Mouse (Mus musculus) 3134 (cell line): ENCODE results near the gene Sumo3.
A peak's percentile ranks its signal among the peaks of the same experiment; 100 is the strongest.

Source experiments
- DNase-seq: peaks from one replicate; pipeline ENCODE4 v3.0.0-alpha.2; 2011; ENCODE audit warnings: low spot score; ENCODE audit not compliant: insufficient read length; ENCODE audit errors: extremely low read depth

Gene Sumo3

GRCm38 (mm10) chr10:77623639-77624400 is 17.9 kb downstream of the Sumo3 start:
- no peak for DNase-seq

GRCm38 (mm10) chr10:77624570-77624995 is 18.7 kb downstream of the Sumo3 start:
- no peak for DNase-seq

GRCm38 (mm10) chr10:77626036-77626435 is 20.1 kb downstream of the Sumo3 start:
- no peak for DNase-seq

- no peak for DNase-seq
These were observed 20.7 kb downstream of the Sumo3 start for GRCm38 (mm10) chr10:77626591-77626990.

GRCm38 (mm10) chr10:77627497-77627896 is 21.6 kb downstream of the Sumo3 start:
- no peak for DNase-seq

GRCm38 (mm10) chr10:77629163-77629562 is 23.3 kb downstream of the Sumo3 start:
- DNase-seq, result no peak

- no peak for DNase-seq
These were observed 24.1 kb downstream of the Sumo3 start for GRCm38 (mm10) chr10:77629970-77630369.

GRCm38 (mm10) chr10:77634016-77634415 is 28.1 kb downstream of the Sumo3 start:
- no peak for DNase-seq

- DNase-seq, result peak; percentile 37
These were observed 28.7 kb downstream of the Sumo3 start for GRCm38 (mm10) chr10:77634452-77635231.

- DNase-seq, result no peak
These were observed 30.5 kb downstream of the Sumo3 start for GRCm38 (mm10) chr10:77636234-77636922.

- peak; percentile 44 for DNase-seq
These were observed 33.1 kb downstream of the Sumo3 start for GRCm38 (mm10) chr10:77638956-77639355.

- no peak for DNase-seq
These were observed 37.3 kb downstream of the Sumo3 start for GRCm38 (mm10) chr10:77643160-77643559.

- no peak for DNase-seq
These were observed 39.7 kb downstream of the Sumo3 start for GRCm38 (mm10) chr10:77645571-77645970.

- no peak for DNase-seq
These were observed 41.6 kb downstream of the Sumo3 start for GRCm38 (mm10) chr10:77647461-77647860.

- no peak for DNase-seq
These were observed 42.0 kb downstream of the Sumo3 start for GRCm38 (mm10) chr10:77647901-77648300.

GRCm38 (mm10) chr10:77652046-77652445 is 46.1 kb downstream of the Sumo3 start:
- DNase-seq, result no peak

GRCm38 (mm10) chr10:77658286-77658994 is 52.5 kb downstream of the Sumo3 start:
- no peak for DNase-seq

- no peak for DNase-seq
These were observed 58.2 kb downstream of the Sumo3 start for GRCm38 (mm10) chr10:77663949-77664665.

- peak; percentile 58 for DNase-seq
These were observed 60.4 kb downstream of the Sumo3 start for GRCm38 (mm10) chr10:77666342-77666741.

GRCm38 (mm10) chr10:77667402-77667801 is 61.5 kb downstream of the Sumo3 start:
- DNase-seq, result no peak
